Mouse (Mus musculus): ENCODE results near the gene Gm9736. TPM values are rescaled to one million over a fixed set of nuclear protein-coding genes. Genes with fewer than 3 reads are reported as not detected.
"Not testable (repeated sequence)": the region's sequence is repeated elsewhere in the genome, so short reads cannot be mapped to it uniquely, and the experiment has no call there.

The Gm9736 gene
- total RNA-seq, 2 experiments from 2014 or later = not detected

DNA sequence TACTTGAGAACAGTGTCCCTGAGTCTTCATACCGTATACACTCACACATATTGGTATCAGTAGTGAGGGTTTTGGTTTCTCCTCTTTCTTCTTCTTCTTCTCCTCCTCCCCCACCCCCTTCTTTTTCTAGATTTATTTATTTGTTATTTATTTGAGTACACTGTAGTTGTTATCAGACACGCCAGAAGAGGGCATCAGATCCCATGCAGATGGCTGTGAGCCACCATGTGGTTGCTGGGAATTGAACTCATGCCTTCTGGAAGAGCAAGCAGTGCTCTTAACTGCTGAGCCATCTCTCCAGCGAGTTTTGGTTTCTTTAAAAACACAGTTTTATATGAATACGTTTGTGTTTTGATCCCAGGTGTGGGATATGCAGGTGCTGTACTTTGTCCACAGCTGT, 22.9 kb downstream of the Gm9736 start:
- DNase-seq (ENCODE audit: low spot score in 2 of 2) = no peak

- DNase-seq (ENCODE audit: low spot score in 2 of 2) = no peak
These were observed 25.0 kb downstream of the Gm9736 start, which contains the start of gene Gm10100 for GRCm38 (mm10) chr10:77726186-77726585. Gm10100 (plus strand) TSS chr10:77726486.

GRCm38 (mm10) chr10:77724855-77725254, 26.3 kb downstream of the Gm9736 start:
- no peak for DNase-seq (ENCODE audit: low spot score in 2 of 2)

GRCm38 (mm10) chr10:77720299-77720698, 30.9 kb downstream of the Gm9736 start, which contains the start of gene Krtap12-1:
Krtap12-1 (plus strand) TSS chr10:77720599.
- not testable (repeated sequence) for DNase-seq (ENCODE audit: low spot score in 2 of 2)

DNA sequence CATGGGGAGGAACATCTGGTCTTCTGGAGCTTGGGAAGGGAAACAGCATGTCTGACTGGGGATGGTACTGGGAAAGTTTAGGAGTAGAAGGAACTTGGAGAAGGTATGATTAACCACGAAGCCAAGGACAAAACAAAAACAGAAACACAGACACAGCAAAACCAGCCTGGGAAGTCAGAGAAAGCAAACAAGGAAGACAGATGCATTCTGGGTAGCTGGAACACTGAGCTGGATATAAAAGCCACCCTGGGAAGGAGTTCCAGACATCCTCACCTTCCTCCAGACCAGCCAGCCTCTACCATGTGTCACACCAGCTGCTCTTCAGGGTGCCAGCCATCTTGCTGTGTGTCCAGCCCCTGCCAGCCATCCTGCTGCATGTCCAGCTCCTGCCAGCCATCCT, 35.6 kb downstream of the Gm9736 start, which contains the start of gene Gm10142:
Gene Gm10142 (plus strand): TSS at position 301 of the 400 bp plus-strand sequence.
- no peak for DNase-seq (ENCODE audit: low spot score in 2 of 2)

DNA sequence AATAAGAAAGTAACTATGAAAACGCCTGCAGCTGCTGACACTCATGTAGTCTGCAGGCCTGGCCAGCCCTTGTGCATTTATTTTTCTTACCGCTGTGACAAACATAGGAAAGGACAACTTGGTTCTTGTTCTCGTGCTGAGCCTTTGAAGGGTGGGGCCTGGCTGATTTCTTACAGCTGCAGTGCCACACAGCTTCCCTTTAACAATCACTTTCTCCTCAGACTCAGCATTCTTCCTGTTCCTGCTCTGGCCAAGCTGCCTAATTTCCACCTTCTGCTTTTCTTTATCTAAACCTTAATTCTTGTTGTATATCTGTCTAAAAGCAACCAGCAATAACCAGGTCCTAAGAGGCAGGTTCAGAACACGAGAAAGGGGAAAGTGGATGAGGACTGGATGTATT, 37.4 kb downstream of the Gm9736 start:
- DNase-seq (ENCODE audit: low spot score in 2 of 2) = no peak

DNA sequence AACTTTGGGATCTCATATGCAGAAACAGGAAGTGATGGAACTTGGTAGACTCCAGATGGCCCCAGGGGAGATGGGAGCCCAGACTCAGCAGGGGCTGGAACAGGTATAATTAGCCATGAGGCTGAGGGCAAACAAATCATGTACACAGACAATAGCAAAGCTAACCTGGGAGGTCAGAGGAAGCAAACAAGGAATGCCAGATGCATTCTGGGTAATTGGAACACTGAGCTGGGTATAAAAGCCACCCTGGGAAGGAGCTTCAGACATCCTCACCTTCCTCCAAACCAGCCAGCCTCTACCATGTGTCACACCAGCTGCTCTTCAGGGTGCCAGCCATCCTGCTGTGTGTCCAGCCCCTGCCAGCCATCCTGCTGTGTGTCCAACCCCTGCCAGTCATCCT, 40.0 kb downstream of the Gm9736 start, which contains the start of gene Gm10024:
Gene Gm10024 (plus strand): TSS at position 301 of the 400 bp plus-strand sequence.
- DNase-seq (ENCODE audit: low spot score in 2 of 2) = not testable (repeated sequence)

- DNase-seq (ENCODE audit: low spot score in 2 of 2) = no peak
These were observed 41.3 kb downstream of the Gm9736 start for GRCm38 (mm10) chr10:77709831-77710230.

DNA sequence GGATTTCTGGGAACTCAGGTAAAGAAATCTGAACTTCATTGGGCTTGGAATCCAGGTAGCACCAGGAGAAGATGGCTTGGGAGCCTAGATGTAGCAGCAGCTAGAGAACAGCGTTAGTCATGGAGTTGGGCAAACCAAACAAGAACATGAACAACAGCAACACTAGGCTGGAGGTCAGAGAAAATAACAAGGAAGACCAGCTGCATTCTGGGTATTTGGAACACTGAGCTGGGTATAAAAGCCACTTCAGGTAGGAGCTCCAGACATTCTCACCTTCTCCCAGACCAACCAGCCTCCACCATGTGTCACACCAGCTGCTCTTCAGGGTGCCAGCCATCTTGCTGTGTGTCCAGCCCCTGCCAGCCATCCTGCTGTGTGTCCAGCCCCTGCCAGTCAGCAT, 44.8 kb downstream of the Gm9736 start, which contains the start of gene Gm10272:
Gene Gm10272 (plus strand): TSS at position 301 of the 400 bp plus-strand sequence.
- DNase-seq (ENCODE audit: low spot score in 2 of 2) = no peak

Other genes starting within 250 kb of the Gm9736 start
- gene Fam207a, start 235.6 kb downstream of the Gm9736 start, total RNA-seq (2021) = 10 to 100 TPM; 19.5 to 21.9 TPM
- 10 to 100 TPM in 1 of 2 experiments, 1 to 10 TPM in 1; 7.8 to 16.2 TPM for gene Itgb2, start 221.1 kb downstream of the Gm9736 start, total RNA-seq (2021)
- 100 to 1,000 TPM; 175 to 203 TPM for gene Pttg1ip, start 169.6 kb downstream of the Gm9736 start, total RNA-seq (2021)
- 10 to 100 TPM; 91.8 to 98.8 TPM for gene Sumo3, start 145.3 kb downstream of the Gm9736 start, total RNA-seq (2021)
- gene Gm49325, start 145.2 kb downstream of the Gm9736 start, total RNA-seq (2021) = 10 to 100 TPM; 13.1 to 17.1 TPM
- gene Ube2g2, start 129.1 kb downstream of the Gm9736 start, total RNA-seq (2021) = 10 to 100 TPM; 67.2 to 74.1 TPM
- gene Tspear, start 64.8 kb downstream of the Gm9736 start, total RNA-seq (2021) = under 1 TPM; 0.27 to 0.51 TPM
- gene Gm19402, start 60.6 kb downstream of the Gm9736 start, total RNA-seq (2021) = not detected
- not detected for gene Gm9508, start 54.1 kb downstream of the Gm9736 start, total RNA-seq (2021)
- gene Gm10272, start 44.7 kb downstream of the Gm9736 start, total RNA-seq (2021) = not detected
- not detected for gene Gm10024, start 39.9 kb downstream of the Gm9736 start, total RNA-seq (2021)
- gene Gm10142, start 35.5 kb downstream of the Gm9736 start, total RNA-seq (2021) = not detected
- gene Krtap12-1, start 30.8 kb downstream of the Gm9736 start, total RNA-seq (2021) = not detected
- not detected for gene Gm10100, start 24.9 kb downstream of the Gm9736 start, total RNA-seq (2021)
- gene Gm18596, start 8.7 kb downstream of the Gm9736 start, total RNA-seq (2021) = not detected
- not detected for gene Gm3233, start 8.3 kb upstream of the Gm9736 start, total RNA-seq (2021)
- not detected for gene Gm3238, start 20.0 kb upstream of the Gm9736 start, total RNA-seq (2021)
- gene Gm7138, start 25.6 kb upstream of the Gm9736 start, total RNA-seq (2021) = not detected
- gene Gm3250, start 31.2 kb upstream of the Gm9736 start, total RNA-seq (2021) = not detected
- not detected for gene Gm7137, start 36.8 kb upstream of the Gm9736 start, total RNA-seq (2021)
- not detected for gene Gm9639, start 43.7 kb upstream of the Gm9736 start, total RNA-seq (2021)
- gene Gm19668, start 47.8 kb upstream of the Gm9736 start, total RNA-seq (2021) = not detected
- not detected for gene Gm9507, start 60.5 kb upstream of the Gm9736 start, total RNA-seq (2021)
- gene Gm2696, start 63.3 kb upstream of the Gm9736 start, total RNA-seq (2021) = not detected
- not detected for gene Krtap10-4, start 75.7 kb upstream of the Gm9736 start, total RNA-seq (2021)
- gene Krtap10-10, start 84.6 kb upstream of the Gm9736 start, total RNA-seq (2021) = not detected
- gene Gm36176, start 95.4 kb upstream of the Gm9736 start, total RNA-seq (2021) = not detected
- gene Gm10318, start 101.5 kb upstream of the Gm9736 start, total RNA-seq (2021) = not detected
- not detected for gene Gm3285, start 110.6 kb upstream of the Gm9736 start, total RNA-seq (2021)
- 1 to 10 TPM; 3.9 to 6.8 TPM for gene Lrrc3, start 151.2 kb upstream of the Gm9736 start, total RNA-seq (2021)
- 1 to 10 TPM; 5.2 to 5.9 TPM for gene Trpm2, start 219.2 kb upstream of the Gm9736 start, total RNA-seq (2021)
- 10 to 100 TPM; 17.9 to 21.1 TPM for gene 1810043G02Rik, start 227.2 kb upstream of the Gm9736 start, total RNA-seq (2021)

Measured in adrenal gland, adult 18-20 months (tissue).